39 mouse cellular contexts compared by ENCODE assay signal in genomic region chr17:32610231-32610630, GRCm38 (mm10). TPM values are rescaled to one million over a fixed set of nuclear protein-coding genes. Genes with fewer than 3 reads are reported as not detected.
"Had no signal": no experiment of that assay in that cellular context is flagged by ENCODE, and none has a peak within 500 bp of the region (broad histone marks: within the 10 kb centered on the region; RNA-seq: fewer than 3 reads in every experiment).

No protein-coding gene starts in this region.

RNA-seq across cellular contexts. Expression of gene Cyp4f37, which starts 10.9 kb away (rescaled TPM):
- total RNA-seq: left cerebral cortex, postnatal 10 days; left cerebral cortex, postnatal 14 days; left cerebral cortex, postnatal 25 days; left cerebral cortex, postnatal 36 days; left cerebral cortex, postnatal 4 days; liver, adult 2 months; megakaryocyte progenitor cell, adult 5-6 weeks; megakaryocyte-erythroid progenitor cell, adult 5-6 weeks; midbrain, postnatal 0 days had no signal
- polyA plus RNA-seq: limb, embryonic 10.5 days; limb, embryonic 11.5 days; limb, embryonic 12.5 days; limb, embryonic 13.5 days; limb, embryonic 14.5 days; limb, embryonic 15.5 days; liver, adult 2 months; liver, embryonic 11.5 days; liver, embryonic 12.5 days; liver, embryonic 13.5 days; liver, embryonic 14.5 days; liver, embryonic 15.5 days; liver, embryonic 16.5 days; liver, postnatal 0 days; lung, embryonic 14.5 days; lung, embryonic 15.5 days; lung, embryonic 16.5 days; lung, postnatal 0 days; macrophage; midbrain, embryonic 11.5 days; midbrain, embryonic 12.5 days; midbrain, embryonic 16.5 days; midbrain, postnatal 0 days; myocyte; neural tube, embryonic 11.5 days; neural tube, embryonic 12.5 days had no signal

RNA-seq across cellular contexts. Expression of gene Cyp4f40, which starts 48.5 kb away (rescaled TPM):
- total RNA-seq: left cerebral cortex, postnatal 10 days; left cerebral cortex, postnatal 14 days; left cerebral cortex, postnatal 25 days; left cerebral cortex, postnatal 36 days; left cerebral cortex, postnatal 4 days; liver, adult 2 months; megakaryocyte progenitor cell, adult 5-6 weeks; megakaryocyte, adult 5-6 weeks; megakaryocyte-erythroid progenitor cell, adult 5-6 weeks; midbrain, postnatal 0 days; monocyte, adult 5-6 weeks had no signal
- polyA plus RNA-seq: limb, embryonic 10.5 days; limb, embryonic 11.5 days; limb, embryonic 12.5 days; limb, embryonic 13.5 days; limb, embryonic 14.5 days; limb, embryonic 15.5 days; liver, adult 2 months; liver, embryonic 11.5 days; liver, embryonic 12.5 days; liver, embryonic 13.5 days; liver, embryonic 14.5 days; liver, embryonic 15.5 days; liver, postnatal 0 days; lung, embryonic 14.5 days; lung, embryonic 15.5 days; lung, postnatal 0 days; macrophage; midbrain, embryonic 10.5 days; midbrain, embryonic 11.5 days; midbrain, embryonic 12.5 days; midbrain, embryonic 13.5 days; midbrain, embryonic 14.5 days; midbrain, embryonic 15.5 days; neural tube, embryonic 11.5 days; neural tube, embryonic 12.5 days had no signal
